Mouse (Mus musculus) hindbrain, embryonic 15.5 days (tissue): ENCODE data around the gene Ssh1. TPM values are rescaled to one million over a fixed set of nuclear protein-coding genes. Genes with fewer than 3 reads are reported as not detected.
A peak's percentile ranks its signal among the peaks of the same experiment; 100 is the strongest.

Experiments used
- ATAC-seq: fragments of 200-750 bp; cut with Nextera tagmentation; 2 replicates; pipeline ENCODE4 v1.8.0; 2017; ENCODE audit warnings: low read depth, moderate number of reproducible peaks, moderate TSS enrichment; ENCODE audit not compliant: low FRiP score
- H3K27ac ChIP-seq: fragments of 300-500 bp; sonication (generic); replicated peaks from 2 replicates; pipeline ENCODE4 v1.5.1; 2015; ENCODE audit warnings: mild to moderate bottlenecking, inconsistent platforms
- H3K27me3 ChIP-seq: fragments of 300-500 bp; sonication (generic); 2 replicates; pipeline ENCODE4 v1.6.1; 2015; ENCODE audit warnings: control low read depth, inconsistent platforms
- H3K36me3 ChIP-seq: fragments of 300-500 bp; sonication (generic); 2 replicates; pipeline ENCODE4 v1.6.1; 2015; ENCODE audit warnings: control low read depth, inconsistent platforms
- H3K4me1 ChIP-seq: fragments of 300-500 bp; sonication (generic); replicated peaks from 2 replicates; pipeline ENCODE4 v1.6.1; 2015; ENCODE audit warnings: control low read depth, inconsistent platforms
- H3K4me2 ChIP-seq: fragments of 300-500 bp; sonication (generic); 2 replicates; pipeline ENCODE4 v1.6.1; 2015; ENCODE audit warnings: moderate library complexity, mild to moderate bottlenecking, inconsistent platforms
- H3K4me3 ChIP-seq: fragments of 300-500 bp; sonication (generic); 2 replicates; pipeline ENCODE4 v1.5.1; 2015; ENCODE audit warnings: mild to moderate bottlenecking, inconsistent platforms
- H3K9ac ChIP-seq: fragments of 300-500 bp; sonication (generic); 2 replicates; pipeline ENCODE4 v1.6.1; 2015; ENCODE audit warnings: inconsistent platforms
- H3K9me3 ChIP-seq: fragments of 300-500 bp; sonication (generic); 2 replicates; pipeline ENCODE4 v1.6.1; 2016; ENCODE audit warnings: control low read depth, inconsistent platforms
- WGBS: fragments of 180-500 bp; shearing (Covaris S2); methylation state at CpG from one replicate; pipeline ENCODE4 v1.1.7; 2015; 5-methylcytosine and 5-hydroxymethylcytosine counted together
- polyA plus RNA-seq: library from polyadenylated mRNA; unstranded; fragments of >200 nt; fragmentation: Nextera tagmentation; extraction: Ambion mirVana; gene quantifications from 2 replicates; pipeline ENCODE4 v1.2.1, GENCODE M21; 2015

Gene Ssh1
- polyA plus RNA-seq, 1 experiment from 2014 or later: 12.4 TPM

- Histone ChIP-seq H3K36me3 (no peaks in the 10 kb centered on the region), H3K4me3 (no peak overlapping the region), H3K4me2 (no peak overlapping the region), H3K27ac (no peak overlapping the region), H3K9ac (no peak overlapping the region), H3K9me3 (no peaks in the 10 kb centered on the region), H3K27me3 (no peaks in the 10 kb centered on the region), H3K4me1 (peaks cover 9% of the 10 kb centered on the region)
- ATAC-seq: no peak
- 73% methylated on average over 7 of the region's 7 CpGs for WGBS
These were observed 74.6 kb downstream of the Ssh1 start for GRCm38 (mm10) chr5:113919060-113919459.

GRCm38 (mm10) chr5:113918654-113919053 is 75.0 kb downstream of the Ssh1 start:
- H3K36me3 ChIP-seq: no peaks in the 10 kb centered on the region
- H3K4me2 ChIP-seq: no peak overlapping the region
- no peak overlapping the region for H3K27ac ChIP-seq
- no peak for ATAC-seq
- WGBS: 68% methylated on average over 9 of the region's 9 CpGs
- H3K9me3 ChIP-seq: no peaks in the 10 kb centered on the region
- H3K9ac ChIP-seq: no peak overlapping the region
- no peaks in the 10 kb centered on the region for H3K27me3 ChIP-seq
- H3K4me3 ChIP-seq: no peak overlapping the region
- H3K4me1 ChIP-seq: peaks cover 9% of the 10 kb centered on the region

DNA sequence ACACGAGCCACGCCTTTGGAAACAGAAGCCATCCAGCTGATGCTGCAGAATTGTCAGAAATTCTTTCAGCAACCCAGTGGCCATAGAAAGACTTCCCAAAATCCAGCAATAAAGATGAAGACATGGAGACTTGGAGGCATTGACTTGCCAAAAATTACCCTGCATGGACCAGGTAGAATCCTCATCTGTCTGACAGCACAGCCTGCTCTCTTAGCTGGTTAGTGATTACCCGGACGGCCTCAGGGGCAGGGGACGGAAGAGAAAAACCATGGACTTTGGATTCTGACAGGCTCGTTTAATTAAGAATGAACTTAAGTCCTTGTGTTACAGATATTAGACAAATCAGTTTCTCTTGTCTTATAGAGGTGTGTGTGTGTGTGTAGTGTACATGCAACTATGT is 83.0 kb downstream of the Ssh1 start:
- Histone ChIP-seq H3K27ac (no peak overlapping the region), H3K36me3 (no peaks in the 10 kb centered on the region), H3K4me1 (peaks cover 18% of the 10 kb centered on the region), H3K9me3 (no peaks in the 10 kb centered on the region), H3K4me3 (no peak overlapping the region), H3K4me2 (no peak overlapping the region), H3K9ac (no peak overlapping the region), H3K27me3 (no peaks in the 10 kb centered on the region)
- ATAC-seq: no peak
- WGBS: 80% methylated on average over 6 of the region's 6 CpGs

DNA sequence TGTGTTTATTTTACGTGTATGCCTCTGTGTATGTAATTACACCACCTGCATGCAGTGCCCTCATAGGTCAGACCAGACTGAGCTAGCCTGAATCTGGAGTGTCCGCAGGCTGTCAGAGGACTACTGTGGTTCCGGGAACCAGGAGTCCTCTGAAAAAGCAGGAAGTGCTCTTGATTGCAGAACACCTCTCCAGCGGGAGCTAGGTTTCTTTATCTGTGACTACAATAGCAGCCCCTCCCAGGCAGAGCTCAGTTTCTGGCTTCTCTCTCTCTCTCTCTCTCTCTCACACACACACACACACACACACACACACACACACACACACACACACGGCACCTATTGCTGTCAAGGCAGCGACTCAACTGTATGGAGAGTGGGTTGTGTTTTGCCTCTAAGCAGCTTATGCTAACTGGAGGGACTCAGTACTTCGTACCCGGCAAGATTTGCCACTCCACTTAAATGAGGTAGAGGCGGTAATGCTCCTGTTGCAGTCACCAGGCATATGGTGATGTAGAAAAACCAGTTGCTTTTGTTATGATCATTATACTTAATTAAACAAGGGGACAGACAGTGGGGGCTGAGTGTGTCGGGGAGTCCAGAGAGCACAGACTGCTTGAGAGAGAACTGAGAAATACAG is 83.5 kb downstream of the Ssh1 start:
- H3K9me3 ChIP-seq: no peaks in the 10 kb centered on the region
- peaks cover 23% of the 10 kb centered on the region for H3K4me1 ChIP-seq
- H3K4me3 ChIP-seq: no peak overlapping the region
- H3K27ac ChIP-seq: no peak overlapping the region
- H3K36me3 ChIP-seq: no peaks in the 10 kb centered on the region
- H3K4me2 ChIP-seq: no peak overlapping the region
- WGBS: 37% methylated on average over 10 of the region's 10 CpGs
- ATAC-seq: no peak
- no peaks in the 10 kb centered on the region for H3K27me3 ChIP-seq
- no peak overlapping the region for H3K9ac ChIP-seq

- WGBS: under 1% methylated on average over 67 of the region's 68 CpGs
- H3K9me3 ChIP-seq: no peaks in the 10 kb centered on the region
- ATAC-seq: peak; percentile 91
These were observed 84.9 kb downstream of the Ssh1 start, which contains the start of gene Coro1c for GRCm38 (mm10) chr5:113908592-113909441. Coro1c (minus strand) TSS chr5:113908758.

DNA sequence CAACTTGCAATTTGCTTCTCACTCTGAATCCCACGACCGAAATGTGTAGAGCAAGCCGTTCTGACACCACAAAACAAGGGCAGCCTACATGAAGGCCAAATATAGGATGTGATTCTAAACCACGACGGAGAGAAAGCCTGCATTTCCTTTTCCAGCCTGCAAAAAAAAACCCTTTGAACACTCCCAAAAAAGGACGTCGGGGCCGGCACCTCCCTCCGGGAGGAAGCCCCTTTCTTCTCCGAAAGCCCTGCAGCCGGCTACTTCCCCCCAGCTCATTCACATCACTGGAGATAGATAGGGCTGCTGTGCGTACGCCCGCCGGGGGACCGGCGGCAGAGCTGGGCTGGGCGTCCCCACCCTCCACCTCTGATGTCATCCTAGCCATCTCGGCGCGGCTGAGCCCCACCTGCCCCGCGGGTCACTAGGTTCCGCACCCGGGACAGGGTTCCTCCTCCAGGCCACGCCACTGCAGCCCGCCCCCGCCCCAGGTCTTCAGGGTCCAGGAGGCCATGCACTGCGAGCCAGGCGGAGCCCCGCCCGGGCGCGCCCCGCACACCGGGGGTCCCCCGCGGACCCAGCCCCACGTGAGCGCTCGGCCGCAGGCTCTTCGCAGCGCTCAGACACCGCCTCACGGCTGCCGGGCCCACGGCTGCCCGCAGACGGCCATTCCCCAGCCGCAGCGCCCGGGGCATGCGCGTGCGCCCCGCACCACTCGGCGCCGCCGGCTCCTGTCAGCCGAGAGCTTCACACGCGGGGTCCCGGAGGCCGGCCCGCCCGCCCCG is 85.7 kb downstream of the Ssh1 start:
- peak; percentile 74 for ATAC-seq
- Histone ChIP-seq H3K27ac (peak overlapping the region; percentile 97), H3K9ac (peak overlapping the region; percentile 91), H3K4me3 (peak overlapping the region; percentile 92), H3K4me1 (peaks cover 45% of the 10 kb centered on the region), H3K36me3 (no peaks in the 10 kb centered on the region), H3K4me2 (peak overlapping the region; percentile 70), H3K27me3 (no peaks in the 10 kb centered on the region), H3K9me3 (no peaks in the 10 kb centered on the region)
- WGBS: under 1% methylated on average over 69 of the region's 69 CpGs

More at GRCm38 (mm10) chr5:113908592-113909441, 84.9 kb downstream of the Ssh1 start, which contains the start of gene Coro1c:
- Histone ChIP-seq H3K4me2 (peak within 1 kb of the TSS; percentile 70), H3K27me3 (no peaks in the 10 kb centered on the region), H3K27ac (peak within 1 kb of the TSS; percentile 97), H3K36me3 (no peaks in the 10 kb centered on the region), H3K4me1 (peaks cover 37% of the 10 kb centered on the region), H3K4me3 (peak within 1 kb of the TSS; percentile 92), H3K9ac (peak within 1 kb of the TSS; percentile 91)

DNA sequence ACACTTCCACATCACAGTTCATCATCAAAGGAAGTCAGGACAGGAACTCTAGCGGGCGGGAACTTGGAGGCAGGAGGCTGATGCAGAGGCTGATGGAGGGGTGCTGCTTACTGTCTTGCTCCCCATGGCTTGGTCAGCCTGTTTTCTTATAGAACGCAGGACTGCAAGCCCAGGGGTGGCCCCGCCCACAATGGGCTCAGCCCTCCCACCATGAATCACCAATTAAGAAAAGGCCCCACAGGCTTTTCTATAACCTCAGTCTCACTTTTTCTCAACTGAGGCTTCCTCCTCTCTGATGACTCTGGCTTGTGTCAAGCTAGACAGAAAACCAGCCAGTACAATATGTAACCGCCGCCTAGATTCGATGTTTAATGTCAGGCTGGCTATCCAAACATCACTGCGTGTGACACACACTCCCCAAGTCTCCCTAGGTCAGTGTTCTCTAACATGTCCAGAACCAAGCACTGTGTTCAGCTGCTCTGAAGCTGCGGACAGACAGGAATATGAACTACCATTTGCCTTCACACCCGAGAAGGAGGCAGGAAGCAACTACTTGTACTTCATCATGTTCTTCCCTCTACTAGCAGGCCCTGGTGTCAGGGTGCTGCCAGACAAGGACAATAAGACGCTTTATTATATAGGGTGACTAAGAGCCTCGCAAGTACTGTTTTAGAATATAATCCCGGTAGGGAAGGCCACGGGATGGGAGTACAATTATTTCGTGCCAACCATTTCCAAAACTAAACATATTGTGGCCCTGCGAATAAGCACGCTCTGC is 86.5 kb downstream of the Ssh1 start:
- Histone ChIP-seq H3K9me3 (no peaks in the 10 kb centered on the region), H3K27ac (peak overlapping the region; percentile 97), H3K4me2 (peak overlapping the region; percentile 70), H3K27me3 (no peaks in the 10 kb centered on the region), H3K4me1 (peaks cover 53% of the 10 kb centered on the region), H3K9ac (peak overlapping the region; percentile 91), H3K4me3 (peak overlapping the region; percentile 92), H3K36me3 (no peaks in the 10 kb centered on the region)
- 13% methylated on average over 17 of the region's 17 CpGs for WGBS
- ATAC-seq: no peak

- Histone ChIP-seq H3K36me3 (no peaks in the 10 kb centered on the region), H3K9ac (no peak overlapping the region), H3K27ac (no peak overlapping the region), H3K4me3 (no peak overlapping the region), H3K4me1 (peaks cover 65% of the 10 kb centered on the region), H3K4me2 (peak overlapping the region; percentile 70; the same call in 1 of the 2 replicates), H3K9me3 (no peaks in the 10 kb centered on the region), H3K27me3 (no peaks in the 10 kb centered on the region)
- ATAC-seq: no peak
- WGBS: 39% methylated on average over 4 of the region's 4 CpGs
These were observed 88.7 kb downstream of the Ssh1 start for GRCm38 (mm10) chr5:113904987-113905386.

- Histone ChIP-seq H3K9ac (no peak overlapping the region), H3K27ac (no peak overlapping the region), H3K27me3 (no peaks in the 10 kb centered on the region), H3K36me3 (no peaks in the 10 kb centered on the region), H3K4me1 (peaks cover 72% of the 10 kb centered on the region), H3K4me3 (no peak overlapping the region), H3K4me2 (no peak overlapping the region), H3K9me3 (no peaks in the 10 kb centered on the region)
- no peak for ATAC-seq
- 73% methylated on average over 5 of the region's 5 CpGs for WGBS
These were observed 90.7 kb downstream of the Ssh1 start for GRCm38 (mm10) chr5:113902983-113903382.

- Histone ChIP-seq H3K27ac (no peak overlapping the region), H3K36me3 (no peaks in the 10 kb centered on the region), H3K27me3 (no peaks in the 10 kb centered on the region), H3K9ac (no peak overlapping the region), H3K4me2 (no peak overlapping the region), H3K4me1 (peaks cover 70% of the 10 kb centered on the region), H3K4me3 (no peak overlapping the region), H3K9me3 (no peaks in the 10 kb centered on the region)
- no peak for ATAC-seq
- WGBS: 67% methylated on average over 6 of the region's 6 CpGs
These were observed 91.7 kb downstream of the Ssh1 start for GRCm38 (mm10) chr5:113902017-113902416.

GRCm38 (mm10) chr5:113901074-113901571 is 92.6 kb downstream of the Ssh1 start:
- Histone ChIP-seq H3K4me1 (peaks cover 62% of the 10 kb centered on the region), H3K9ac (no peak overlapping the region)
- ATAC-seq: no peak

More at GRCm38 (mm10) chr5:113901074-113901571, 92.6 kb downstream of the Ssh1 start:
- no peak overlapping the region for H3K4me3 ChIP-seq
- 45% methylated on average over 8 of the region's 8 CpGs for WGBS
- no peaks in the 10 kb centered on the region for H3K36me3 ChIP-seq
- H3K27ac ChIP-seq: no peak overlapping the region
- H3K4me2 ChIP-seq: no peak overlapping the region
- H3K27me3 ChIP-seq: no peaks in the 10 kb centered on the region
- no peaks in the 10 kb centered on the region for H3K9me3 ChIP-seq
